Mouse (Mus musculus) heart, postnatal 36 days (tissue): ENCODE results near the gene Zmpste24. TPM values are rescaled to one million over a fixed set of nuclear protein-coding genes. Genes with fewer than 3 reads are reported as not detected.
"Not testable (repeated sequence)": the region's sequence is repeated elsewhere in the genome, so short reads cannot be mapped to it uniquely, and the experiment has no call there.

ENCODE experiments used
- DNase-seq, 2 experiments: peaks; one replicate each; pipeline ENCODE4 v3.0.0; 2021 to 2022
- intact Hi-C: fragments of 180-260 bp; cut with DNase I; formaldehyde crosslinking; loops from one replicate; pipeline ENCODE4 v1.15.1; 2025
- total RNA-seq, 2 experiments: library from RNA; stranded (reverse); gene quantifications; 2 replicates each; pipeline ENCODE4 v1.2.3; 2021

Gene Zmpste24
- 10 to 100 TPM; 21.7 to 24.6 TPM for total RNA-seq

- intact Hi-C loops, result loop anchor here (5.0 kb wide), 2 partner anchors 119 to 134 kb away; partner anchors contain the start of gene Rlf
These were observed at the start of gene Zmpste24 for GRCm38 (mm10) chr4:121097650-121098378. Gene Zmpste24 (minus strand): TSS chr4:121098241.

GRCm38 (mm10) chr4:121109126-121109525, 11.1 kb upstream of the Zmpste24 start, which contains the start of gene Tmco2:
Gene Tmco2 (minus strand): TSS chr4:121109226.
- DNase-seq, result no peak
- intact Hi-C loops, result no loop called here

More at GRCm38 (mm10) chr4:121097650-121098378, at the start of gene Zmpste24:
- peak; percentile 79 to 83 for DNase-seq

- intact Hi-C loops, result no loop called here
- no peak for DNase-seq
These were observed 5.3 kb upstream of the Zmpste24 start for GRCm38 (mm10) chr4:121103304-121103703.

- intact Hi-C loops, result no loop called here
These were observed 7.8 kb downstream of the Zmpste24 start for GRCm38 (mm10) chr4:121090211-121090610.

GRCm38 (mm10) chr4:121088696-121089095, 9.3 kb downstream of the Zmpste24 start:
- intact Hi-C loops, result no loop called here
- no peak for DNase-seq

More at GRCm38 (mm10) chr4:121090211-121090610, 7.8 kb downstream of the Zmpste24 start:
- DNase-seq, result no peak

- DNase-seq, result no peak
- intact Hi-C loops, result no loop called here
These were observed 13.5 kb downstream of the Zmpste24 start for GRCm38 (mm10) chr4:121084506-121084905.

GRCm38 (mm10) chr4:121080395-121080794, 17.6 kb downstream of the Zmpste24 start:
- DNase-seq, result no peak
- intact Hi-C loops, result no loop called here

- no peak for DNase-seq
- intact Hi-C loops, result no loop called here
These were observed 20.0 kb downstream of the Zmpste24 start for GRCm38 (mm10) chr4:121077915-121078646.

- intact Hi-C loops, result no loop called here
- no peak for DNase-seq
These were observed 23.8 kb downstream of the Zmpste24 start for GRCm38 (mm10) chr4:121074250-121074649.

- no peak for DNase-seq
- intact Hi-C loops, result no loop called here
These were observed 32.7 kb downstream of the Zmpste24 start for GRCm38 (mm10) chr4:121065336-121065735.

- intact Hi-C loops, DNase-seq: not testable (repeated sequence)
These were observed 38.8 kb downstream of the Zmpste24 start for GRCm38 (mm10) chr4:121059218-121059617.

- no peak for DNase-seq
- intact Hi-C loops, result no loop called here
These were observed 41.0 kb downstream of the Zmpste24 start for GRCm38 (mm10) chr4:121057032-121057431.

GRCm38 (mm10) chr4:121056342-121056741, 41.7 kb downstream of the Zmpste24 start:
- intact Hi-C loops, result no loop called here
- DNase-seq, result peak in 1 of 2 experiments; percentile 19

GRCm38 (mm10) chr4:121052454-121053323, 45.4 kb downstream of the Zmpste24 start:
- intact Hi-C loops, result no loop called here
- no peak for DNase-seq

GRCm38 (mm10) chr4:121051863-121052262, 46.2 kb downstream of the Zmpste24 start:
- no peak for DNase-seq
- intact Hi-C loops, result no loop called here

- intact Hi-C loops, result no loop called here
- no peak for DNase-seq
These were observed 55.1 kb downstream of the Zmpste24 start for GRCm38 (mm10) chr4:121042946-121043345.

GRCm38 (mm10) chr4:121042472-121042871, 55.6 kb downstream of the Zmpste24 start:
- DNase-seq, result no peak
- intact Hi-C loops, result no loop called here

GRCm38 (mm10) chr4:121040897-121041671, 57.0 kb downstream of the Zmpste24 start:
- DNase-seq, result peak; percentile 54 to 69
- intact Hi-C loops, result loop anchor here (2.0 kb wide), 1 partner anchor 54 kb away; no protein-coding TSS in a partner anchor

- intact Hi-C loops, result loop anchor here (2.0 kb wide), 1 partner anchor 54 kb away; no protein-coding TSS in a partner anchor
These were observed 57.7 kb downstream of the Zmpste24 start for GRCm38 (mm10) chr4:121040323-121040722.

More at GRCm38 (mm10) chr4:121040323-121040722, 57.7 kb downstream of the Zmpste24 start:
- no peak for DNase-seq
